Mouse (Mus musculus) hindbrain, embryonic 15.5 days (tissue): Measurements from ENCODE around the gene 9430038I01Rik. TPM values are rescaled to one million over a fixed set of nuclear protein-coding genes. Genes with fewer than 3 reads are reported as not detected.

ENCODE experiments used
- ATAC-seq: fragments of 200-750 bp; cut with Nextera tagmentation; 2 replicates; pipeline ENCODE4 v1.8.0; 2017; ENCODE audit warnings: low read depth, moderate number of reproducible peaks, moderate TSS enrichment; ENCODE audit not compliant: low FRiP score
- H3K27ac ChIP-seq: fragments of 300-500 bp; sonication (generic); replicated peaks from 2 replicates; pipeline ENCODE4 v1.5.1; 2015; ENCODE audit warnings: mild to moderate bottlenecking, inconsistent platforms
- H3K27me3 ChIP-seq: fragments of 300-500 bp; sonication (generic); 2 replicates; pipeline ENCODE4 v1.6.1; 2015; ENCODE audit warnings: control low read depth, inconsistent platforms
- H3K36me3 ChIP-seq: fragments of 300-500 bp; sonication (generic); 2 replicates; pipeline ENCODE4 v1.6.1; 2015; ENCODE audit warnings: control low read depth, inconsistent platforms
- H3K4me1 ChIP-seq: fragments of 300-500 bp; sonication (generic); replicated peaks from 2 replicates; pipeline ENCODE4 v1.6.1; 2015; ENCODE audit warnings: control low read depth, inconsistent platforms
- H3K4me2 ChIP-seq: fragments of 300-500 bp; sonication (generic); 2 replicates; pipeline ENCODE4 v1.6.1; 2015; ENCODE audit warnings: moderate library complexity, mild to moderate bottlenecking, inconsistent platforms
- H3K4me3 ChIP-seq: fragments of 300-500 bp; sonication (generic); 2 replicates; pipeline ENCODE4 v1.5.1; 2015; ENCODE audit warnings: mild to moderate bottlenecking, inconsistent platforms
- H3K9ac ChIP-seq: fragments of 300-500 bp; sonication (generic); 2 replicates; pipeline ENCODE4 v1.6.1; 2015; ENCODE audit warnings: inconsistent platforms
- H3K9me3 ChIP-seq: fragments of 300-500 bp; sonication (generic); 2 replicates; pipeline ENCODE4 v1.6.1; 2016; ENCODE audit warnings: control low read depth, inconsistent platforms
- WGBS: fragments of 180-500 bp; shearing (Covaris S2); methylation state at CpG from one replicate; pipeline ENCODE4 v1.1.7; 2015; 5-methylcytosine and 5-hydroxymethylcytosine counted together
- polyA plus RNA-seq: library from polyadenylated mRNA; unstranded; fragments of >200 nt; fragmentation: Nextera tagmentation; extraction: Ambion mirVana; gene quantifications from 2 replicates; pipeline ENCODE4 v1.2.1, GENCODE M21; 2015

Gene 9430038I01Rik
- polyA plus RNA-seq, 1 experiment from 2014 or later = 15.6 TPM

GRCm38 (mm10) chr7:137346860-137347259 lies 63.7 kb downstream of the 9430038I01Rik start:
- Histone ChIP-seq H3K4me2 (no peak overlapping the region), H3K36me3 (no peaks in the 10 kb centered on the region), H3K9ac (no peak overlapping the region), H3K4me1 (no peaks in the 10 kb centered on the region), H3K27ac (no peak overlapping the region), H3K9me3 (no peaks in the 10 kb centered on the region), H3K27me3 (no peaks in the 10 kb centered on the region), H3K4me3 (no peak overlapping the region)
- WGBS = 75% methylated on average over 7 of the region's 7 CpGs
- ATAC-seq = no peak

DNA sequence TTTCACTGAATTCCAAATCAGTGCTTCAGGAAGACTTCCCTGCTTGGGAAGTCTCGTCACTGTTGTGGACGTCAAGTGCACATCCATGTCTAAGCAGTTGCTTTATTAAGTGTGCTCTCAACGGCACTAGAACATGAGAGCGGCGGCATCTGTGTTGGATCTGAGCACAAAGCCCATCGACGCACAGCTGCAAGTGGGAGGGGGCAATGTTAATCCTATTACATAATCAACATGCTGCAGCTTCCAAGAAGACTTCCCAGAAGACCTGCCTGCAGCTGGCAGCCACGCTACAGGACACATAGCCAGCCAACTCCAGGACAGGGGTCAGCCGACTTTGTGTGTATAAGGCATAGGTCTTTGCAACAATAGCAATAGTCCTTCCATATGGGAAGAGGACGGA lies 64.5 kb downstream of the 9430038I01Rik start:
- no peak overlapping the region for H3K4me3 ChIP-seq
- no peak for ATAC-seq

DNA sequence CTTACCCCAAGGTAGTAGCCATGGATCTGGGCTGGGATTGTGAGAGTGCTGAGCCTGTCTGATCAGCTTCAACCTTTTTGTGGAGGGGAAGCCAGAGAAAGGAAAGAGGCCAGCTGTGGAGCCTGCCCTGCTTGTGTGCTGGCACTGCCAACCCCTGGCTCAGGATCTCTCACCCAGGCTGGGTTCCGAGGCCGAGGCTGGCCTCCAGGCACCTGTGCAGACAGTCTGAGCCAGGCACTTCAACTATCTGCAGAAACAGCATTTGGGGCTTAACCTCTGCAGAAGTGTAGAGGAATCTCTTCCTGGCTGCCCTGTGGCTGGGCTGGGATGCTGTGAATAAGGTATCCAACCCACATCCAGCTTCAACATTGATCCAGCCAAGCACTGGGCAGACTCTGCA lies 76.6 kb downstream of the 9430038I01Rik start:
- no peaks in the 10 kb centered on the region for H3K9me3 ChIP-seq
- 82% methylated on average over 2 of the region's 2 CpGs for WGBS
- no peak overlapping the region for H3K4me2 ChIP-seq
- H3K27me3 ChIP-seq = no peaks in the 10 kb centered on the region
- H3K27ac ChIP-seq = no peak overlapping the region
- no peaks in the 10 kb centered on the region for H3K4me1 ChIP-seq
- no peak overlapping the region for H3K4me3 ChIP-seq
- H3K36me3 ChIP-seq = no peaks in the 10 kb centered on the region
- no peak for ATAC-seq
- no peak overlapping the region for H3K9ac ChIP-seq

More for the DNA sequence above, 64.5 kb downstream of the 9430038I01Rik start:
- Histone ChIP-seq H3K27ac (no peak overlapping the region), H3K36me3 (no peaks in the 10 kb centered on the region), H3K9me3 (no peaks in the 10 kb centered on the region), H3K9ac (no peak overlapping the region), H3K4me1 (no peaks in the 10 kb centered on the region), H3K27me3 (no peaks in the 10 kb centered on the region), H3K4me2 (no peak overlapping the region)
- 66% methylated on average over 10 of the region's 10 CpGs for WGBS

Other genes with a start within 250 kb of the 9430038I01Rik start
- gene Ebf3, start 96.3 kb downstream of the 9430038I01Rik start, polyA plus RNA-seq = 18.0 and 18.5 TPM in 2 replicates
- 273 TPM in 2 replicates for gene Glrx3, start 26.9 kb upstream of the 9430038I01Rik start, polyA plus RNA-seq